Mouse (Mus musculus): Measurements from ENCODE around the gene Rsu1.

GRCm38 (mm10) chr2:13175536-13176303, 95.5 kb downstream of the Rsu1 start:
- TF ChIP-seq CTCF (IDR thresholded peaks at IDR 0.05) (no peak), POLR2A (IDR thresholded peaks at IDR 0.05; ENCODE audit: insufficient read depth, low read depth, low read length) (no peak), EP300 (IDR thresholded peaks at IDR 0.05; ENCODE audit: insufficient read depth, low read depth, low read length) (no peak)
